Mouse (Mus musculus): Measurements from ENCODE around the gene Tktl1. TPM values are rescaled to one million over a fixed set of nuclear protein-coding genes. Genes with fewer than 3 reads are reported as not detected.
A peak's percentile ranks its signal among the peaks of the same experiment; 100 is the strongest.
"Not testable (repeated sequence)": the region's sequence is repeated elsewhere in the genome, so short reads cannot be mapped to it uniquely, and the experiment has no call there.

The Tktl1 gene
- not detected for total RNA-seq (2021)
- long read RNA-seq, experiment 1, result 0 reads
- long read RNA-seq, experiment 2, result 0 reads

DNA sequence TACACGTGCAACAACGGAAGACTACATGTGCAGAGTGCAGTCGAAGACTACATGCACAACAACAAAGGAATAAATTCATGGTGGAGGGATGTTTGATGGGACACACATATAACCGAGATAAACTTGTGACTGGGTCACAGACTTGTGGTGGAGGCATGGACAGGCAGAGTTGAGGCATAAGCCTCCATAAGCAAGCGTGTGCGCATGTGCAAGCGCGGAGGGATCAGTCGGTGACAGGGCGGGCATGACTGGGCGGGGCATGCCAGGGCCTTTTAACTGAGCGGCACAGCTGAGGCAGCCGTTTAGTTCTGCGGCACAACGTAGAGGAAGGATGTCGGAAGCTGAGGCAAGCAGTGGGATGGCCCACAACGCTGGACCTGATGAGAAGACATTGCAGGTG lies at the start of gene Tktl1:
Tktl1 (plus strand) TSS at position 301 of the 400 bp plus-strand sequence.
- DNase-seq (ENCODE audit: low spot score in 2 of 2), result no peak

DNA sequence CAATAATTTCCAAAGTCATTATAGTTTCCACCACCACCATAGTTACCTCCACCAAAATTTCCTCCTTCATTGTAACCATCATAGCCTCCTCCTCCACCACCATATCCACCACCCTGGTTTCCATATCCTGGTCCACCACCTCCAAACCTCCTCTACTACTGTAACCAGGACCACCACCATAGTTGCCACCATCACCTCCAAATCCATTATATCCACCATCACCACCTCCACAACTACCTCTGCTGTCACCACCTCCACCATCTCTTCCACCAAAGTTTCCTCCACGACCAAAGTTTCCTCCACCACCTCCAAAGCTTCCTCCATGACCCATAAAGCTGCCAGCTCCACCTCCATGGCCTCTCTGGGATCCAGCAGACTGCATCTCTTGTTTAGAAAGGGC lies 41.8 kb upstream of the Tktl1 start, which contains the start of gene Mecp2:
Mecp2 (minus strand) TSS at position 101 of the 400 bp plus-strand sequence.
- DNase-seq (ENCODE audit: low spot score in 2 of 2), result not testable (repeated sequence)

DNA sequence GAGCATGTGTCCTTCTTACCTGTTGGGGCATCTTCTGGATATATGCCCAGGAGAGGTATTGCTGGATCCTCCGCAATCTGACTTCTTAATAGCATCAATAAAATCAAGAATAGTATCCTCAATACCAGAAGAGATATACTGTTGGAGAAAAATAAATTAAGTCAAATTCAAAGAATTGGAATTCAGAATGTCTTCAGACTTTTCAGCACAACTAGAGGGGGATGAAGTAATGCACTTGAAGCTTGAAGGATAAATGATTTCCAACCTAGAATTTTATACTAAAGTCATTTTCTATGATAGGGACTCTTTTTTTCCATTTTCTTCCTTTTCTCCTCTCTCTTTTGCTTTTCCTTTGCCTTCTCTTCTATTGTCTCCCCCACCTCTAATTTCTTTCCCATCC lies 9.3 kb upstream of the Tktl1 start, which contains the start of gene Tex28:
Tex28 (minus strand) TSS at position 101 of the 400 bp plus-strand sequence.
- no peak for DNase-seq (ENCODE audit: low spot score in 2 of 2)

DNA sequence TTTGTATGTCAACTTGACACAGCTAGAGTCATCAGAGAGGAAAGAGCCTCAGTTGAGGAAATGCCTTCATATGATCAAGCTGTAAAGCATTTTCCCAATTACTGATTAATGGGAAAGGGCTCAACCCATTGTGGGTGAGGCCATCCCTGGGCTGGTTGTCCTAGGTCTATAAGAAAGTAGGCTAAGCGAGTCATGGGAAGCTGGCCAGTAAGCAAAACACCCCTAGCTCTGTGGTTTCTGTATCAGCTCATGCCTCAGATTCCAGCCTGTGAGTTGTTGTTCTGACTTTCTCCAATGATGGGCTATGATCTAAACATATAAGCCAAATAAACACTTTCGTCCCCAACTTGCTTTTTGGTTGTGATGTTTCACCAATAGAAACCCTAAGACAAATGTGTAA lies 26.5 kb downstream of the Tktl1 start:
- no peak for DNase-seq (ENCODE audit: low spot score in 2 of 2)

DNA sequence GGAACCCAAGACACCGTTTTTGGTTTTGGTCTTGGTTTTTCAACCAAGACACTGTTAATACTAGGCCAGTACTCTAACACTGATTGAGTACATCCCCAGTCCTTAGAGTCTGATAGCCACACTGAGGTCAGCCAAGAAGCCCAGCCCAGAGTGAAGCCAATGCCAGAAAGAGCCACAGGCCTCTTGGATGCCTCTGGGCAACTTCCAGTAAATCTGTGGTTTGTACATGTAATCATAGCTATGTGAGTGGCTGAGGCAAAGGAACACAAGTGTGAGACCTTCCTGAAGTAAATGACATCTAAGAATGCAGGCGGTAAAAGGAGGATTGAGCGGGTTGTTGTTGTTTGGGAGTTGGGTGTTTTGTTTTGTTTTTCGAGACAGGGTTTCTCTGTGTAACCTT lies 41.4 kb downstream of the Tktl1 start:
- DNase-seq (ENCODE audit: low spot score in 2 of 2), result no peak

DNA sequence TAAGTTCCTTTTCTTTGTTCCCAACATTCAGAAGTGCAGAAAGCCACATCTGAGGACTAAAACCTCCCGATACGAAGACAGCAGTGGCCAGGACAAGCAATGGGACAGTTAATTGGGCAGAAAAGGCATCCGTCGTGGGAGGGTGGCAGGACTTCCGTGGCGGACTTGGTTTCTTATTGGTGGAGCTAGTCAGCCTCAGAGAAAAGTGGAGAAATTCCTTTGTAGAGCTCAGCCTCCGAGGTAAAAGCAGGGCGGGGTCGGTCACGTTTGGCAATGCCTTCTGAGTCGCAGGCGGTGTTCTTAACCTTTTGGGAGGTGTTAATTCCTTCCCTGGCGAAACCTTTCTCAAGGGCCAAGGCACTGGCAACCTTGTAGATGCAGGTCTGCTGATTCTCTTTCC lies 42.4 kb downstream of the Tktl1 start:
- no peak for DNase-seq (ENCODE audit: low spot score in 2 of 2)

DNA sequence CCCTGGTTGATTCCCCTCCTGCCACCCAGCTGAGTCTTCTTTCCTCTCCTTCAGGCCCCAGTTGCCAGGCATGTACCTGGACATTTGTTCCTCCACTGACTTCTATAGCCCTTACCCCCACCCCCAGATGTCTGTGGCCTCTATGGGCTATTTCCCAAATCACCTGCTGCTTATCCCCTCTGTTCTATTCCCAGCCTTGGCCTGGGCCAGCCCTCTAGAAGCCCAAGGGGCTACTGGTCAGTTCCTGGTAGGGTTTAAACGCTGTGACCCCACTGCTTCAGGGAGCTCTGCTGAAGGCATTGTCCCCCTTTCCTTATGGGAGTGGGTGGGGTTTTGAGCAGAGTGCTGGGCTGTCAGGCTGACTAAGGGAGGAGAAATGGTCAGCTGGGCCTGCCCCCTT lies 43.0 kb downstream of the Tktl1 start:
- not testable (repeated sequence) for DNase-seq (ENCODE audit: low spot score in 2 of 2)

DNA sequence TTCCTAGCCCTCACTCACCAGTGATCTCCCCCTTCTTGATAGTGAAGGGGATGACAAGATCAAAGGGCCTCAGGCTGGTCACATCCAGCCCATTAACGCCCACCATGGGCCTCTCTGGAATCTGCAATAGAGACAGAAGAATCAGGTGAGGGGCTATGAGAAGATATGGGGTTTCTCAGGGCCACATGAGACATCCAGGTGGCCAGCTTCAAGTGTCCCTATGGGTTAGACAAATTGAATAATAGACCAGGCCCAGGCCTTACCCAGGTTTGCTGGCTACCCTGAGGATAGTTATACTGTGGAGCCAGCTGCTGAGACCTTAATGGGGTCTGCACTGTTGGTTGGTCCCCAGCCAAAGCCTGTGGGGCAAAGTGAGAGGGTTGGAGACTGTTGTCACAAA lies 53.0 kb downstream of the Tktl1 start:
- no peak for DNase-seq (ENCODE audit: low spot score in 2 of 2)

DNA sequence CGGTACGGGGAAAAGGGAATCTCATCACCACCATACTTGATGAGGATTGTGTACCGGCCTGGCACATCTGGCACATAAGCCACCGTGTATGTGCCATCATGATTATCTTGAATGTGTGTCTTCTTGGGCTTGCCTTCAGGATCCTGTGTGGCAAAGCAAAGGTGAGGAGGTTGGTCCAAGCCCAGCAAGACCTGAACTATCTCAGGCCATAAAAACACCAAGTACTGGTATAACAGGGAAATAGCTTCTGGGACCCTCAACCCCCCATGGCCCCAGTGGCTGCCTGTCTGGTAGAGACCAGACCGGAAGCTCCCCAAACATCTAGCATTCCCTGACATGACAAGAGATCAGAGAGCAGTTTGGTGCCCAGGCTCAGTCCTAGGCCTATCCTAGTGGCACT lies 56.1 kb downstream of the Tktl1 start:
- DNase-seq (ENCODE audit: low spot score in 2 of 2), result no peak

DNA sequence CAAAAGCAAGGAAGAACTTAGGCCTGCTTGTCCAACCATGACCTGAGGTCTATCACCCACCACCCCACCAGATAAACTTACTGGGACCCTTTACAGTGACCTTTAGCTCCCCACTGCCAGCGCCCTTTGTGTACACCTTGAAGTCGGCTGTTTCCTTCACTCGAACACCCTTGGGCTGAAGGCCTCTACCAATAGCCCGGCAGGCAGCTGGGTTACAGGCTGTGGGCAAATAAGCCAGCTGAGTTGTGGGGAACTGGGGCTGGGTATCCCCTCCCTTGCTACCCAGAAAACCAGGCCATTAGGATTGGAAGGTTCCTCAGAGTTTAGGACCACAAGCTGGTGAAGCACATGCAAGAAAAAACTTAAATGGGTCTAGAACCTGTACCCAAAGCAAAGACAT lies 63.3 kb downstream of the Tktl1 start:
- no peak for DNase-seq (ENCODE audit: low spot score in 2 of 2)

DNA sequence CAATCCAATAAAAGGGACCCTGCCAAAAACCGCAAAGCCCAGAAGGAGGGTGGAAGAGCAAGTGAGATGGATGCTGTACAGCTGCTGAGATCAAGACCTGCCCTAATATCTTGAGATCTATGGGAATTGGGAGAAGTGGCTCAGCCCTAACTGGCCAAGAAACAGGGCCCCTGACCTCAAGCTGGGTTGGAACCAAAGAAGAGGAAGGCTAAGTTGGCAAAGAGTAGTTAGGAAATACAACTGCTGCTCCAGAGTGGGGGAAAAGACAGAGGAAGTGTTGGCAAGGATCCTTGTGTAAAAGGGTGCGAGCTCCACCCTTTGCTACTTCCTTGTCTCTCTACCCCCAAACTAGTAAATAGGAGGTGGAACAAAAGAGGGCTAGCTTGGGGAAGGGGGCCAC lies 66.3 kb downstream of the Tktl1 start:
- DNase-seq (ENCODE audit: low spot score in 2 of 2), result no peak

DNA sequence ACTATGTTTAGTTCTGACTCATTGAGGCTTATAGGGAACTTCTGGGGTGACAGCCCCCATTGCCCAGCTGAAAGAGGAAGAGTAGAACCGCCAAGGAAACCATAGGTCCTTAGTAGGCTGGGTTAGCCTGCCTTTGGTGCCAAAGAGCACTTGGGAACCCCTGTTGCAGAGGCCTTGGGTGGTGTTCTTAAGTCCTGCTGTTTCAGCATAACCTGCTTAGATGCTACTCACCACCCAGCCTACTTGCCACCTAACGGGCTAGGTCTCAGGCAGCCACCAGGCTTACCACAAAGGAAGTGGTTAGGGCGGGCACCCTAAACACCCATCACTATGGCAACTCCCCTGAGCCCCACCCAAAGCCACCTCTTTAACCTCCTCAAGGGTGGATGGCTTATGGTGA lies 66.7 kb downstream of the Tktl1 start:
- DNase-seq (ENCODE audit: low spot score in 2 of 2), result no peak

DNA sequence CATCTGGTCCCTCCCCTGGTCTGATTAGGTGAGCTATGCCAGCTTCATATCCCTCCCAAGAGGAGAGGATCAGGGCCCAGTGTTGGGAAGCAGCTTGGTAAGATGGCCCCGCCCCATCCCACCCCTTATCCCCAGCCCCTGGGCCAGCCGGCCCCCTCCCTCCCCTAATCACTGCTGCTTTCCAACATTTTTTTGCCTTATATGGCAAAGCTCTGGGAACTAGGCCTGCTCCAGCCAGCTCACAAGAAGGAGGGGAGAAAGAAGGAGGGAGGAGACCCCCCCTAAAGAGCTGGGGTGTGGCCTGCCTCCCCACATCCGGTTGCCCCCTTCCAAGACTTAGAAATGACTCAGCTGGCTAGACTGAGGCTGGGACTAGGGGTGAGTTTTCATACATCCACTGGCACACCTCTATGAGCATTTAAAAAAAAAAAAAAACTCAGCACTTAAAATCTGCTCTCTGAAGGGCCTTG lies 67.6 kb downstream of the Tktl1 start:
- peak in 1 of 2 experiments; percentile 12 for DNase-seq (ENCODE audit: low spot score in 2 of 2)

DNA sequence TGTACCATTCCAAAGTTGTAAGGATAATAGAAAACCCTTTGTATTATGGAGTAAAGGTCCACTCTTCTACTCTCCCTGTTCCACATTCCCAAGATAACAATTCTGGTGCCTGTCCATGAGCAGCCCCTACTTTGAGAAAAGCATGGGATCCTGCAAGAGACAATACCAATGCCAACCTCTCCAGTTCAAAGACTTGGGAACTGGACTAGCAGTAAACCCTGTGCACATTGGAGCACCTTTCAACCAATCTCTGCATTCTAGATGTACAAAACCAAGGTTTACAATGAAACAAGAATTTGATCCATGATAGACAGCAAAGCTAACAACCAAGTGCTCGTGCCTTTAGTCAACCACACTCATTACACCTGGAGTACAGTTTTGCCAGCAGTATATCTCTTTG lies 68.0 kb downstream of the Tktl1 start:
- no peak for DNase-seq (ENCODE audit: low spot score in 2 of 2)

DNA sequence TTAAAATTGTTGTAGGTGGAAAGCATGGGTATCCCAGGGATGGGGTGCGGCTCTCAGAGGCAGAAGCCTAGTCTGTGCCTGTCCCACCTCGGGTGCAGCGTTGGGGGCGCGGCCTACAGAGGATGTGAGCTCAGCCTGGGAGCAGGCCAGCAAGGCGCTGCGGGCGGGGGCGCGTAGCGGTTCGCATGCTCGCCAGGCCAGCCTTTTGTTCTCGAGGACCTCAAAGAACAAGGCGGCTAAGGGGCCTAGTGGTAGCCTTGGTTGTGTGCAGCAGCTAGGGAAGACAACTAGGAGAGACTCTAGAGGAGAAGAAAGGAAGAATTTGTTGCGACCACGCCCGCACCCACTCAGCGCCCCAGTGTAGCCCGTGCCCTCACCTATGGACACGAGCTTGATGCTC lies 68.6 kb downstream of the Tktl1 start:
- peak; percentile 55 to 69 for DNase-seq (ENCODE audit: low spot score in 2 of 2)

DNA sequence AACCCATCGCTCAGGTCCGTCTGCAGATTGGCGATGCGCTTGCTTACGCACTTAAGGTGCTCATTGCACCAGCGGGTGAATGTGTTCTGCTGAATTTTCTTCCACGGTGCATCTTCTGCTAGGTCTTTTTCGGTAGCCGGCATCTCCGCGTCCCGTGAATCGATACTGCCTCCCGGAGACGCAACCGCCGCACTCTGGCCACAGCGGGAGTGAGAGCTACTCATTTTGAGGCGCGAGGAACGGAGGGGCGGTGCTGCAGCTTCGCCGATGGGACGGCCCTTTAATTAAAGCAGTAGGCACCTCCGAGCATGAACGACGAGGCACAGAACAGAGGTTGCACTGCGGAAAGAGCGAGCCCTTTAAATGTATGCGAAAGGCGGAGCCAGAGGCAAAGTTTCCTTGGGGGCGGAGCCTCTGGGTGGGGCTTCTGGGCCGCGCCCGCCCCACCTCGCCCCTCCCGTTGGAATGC lies 69.2 kb downstream of the Tktl1 start:
- peak; percentile 76 for DNase-seq (ENCODE audit: low spot score in 2 of 2)

DNA sequence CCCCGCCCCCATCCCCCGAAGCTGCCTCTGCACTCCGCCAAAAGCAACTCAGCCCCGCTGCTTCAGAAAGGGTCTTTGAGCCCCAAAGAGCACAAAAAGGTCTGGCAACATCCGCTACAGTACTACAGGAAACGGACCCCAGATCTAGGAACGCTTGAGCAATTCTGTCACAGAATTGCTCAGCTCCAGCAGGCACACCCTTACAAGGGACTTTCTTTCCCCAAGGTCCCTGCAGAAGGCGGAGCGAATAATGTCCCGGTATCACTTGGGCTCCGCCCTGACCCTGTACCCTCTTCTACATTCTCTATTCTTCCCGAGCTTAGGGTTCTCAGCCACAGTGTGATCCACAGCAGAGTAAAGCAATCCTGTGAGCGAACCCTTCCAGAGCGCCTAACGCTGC lies 69.6 kb downstream of the Tktl1 start:
- no peak for DNase-seq (ENCODE audit: low spot score in 2 of 2)

DNA sequence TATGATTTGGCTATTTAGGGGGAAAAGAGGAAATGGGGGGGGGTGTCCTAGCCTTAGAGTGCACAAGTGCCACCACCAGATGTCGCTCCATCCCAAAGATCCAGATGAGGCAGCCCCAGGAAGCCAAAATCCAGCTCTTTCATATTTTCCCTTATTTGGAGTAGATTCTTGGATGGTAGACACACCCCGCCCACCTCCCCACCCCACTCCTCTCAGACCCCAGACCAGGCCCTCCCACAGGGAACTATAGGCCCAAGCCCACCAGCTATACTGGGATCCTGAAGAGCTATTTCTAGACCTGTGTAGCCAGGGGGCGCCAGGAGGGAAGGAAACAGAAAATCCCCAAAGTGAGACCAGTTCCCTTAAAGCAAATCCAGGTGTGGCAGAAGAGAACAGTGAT lies 71.6 kb downstream of the Tktl1 start:
- DNase-seq (ENCODE audit: low spot score in 2 of 2), result peak; percentile 46 to 61

DNA sequence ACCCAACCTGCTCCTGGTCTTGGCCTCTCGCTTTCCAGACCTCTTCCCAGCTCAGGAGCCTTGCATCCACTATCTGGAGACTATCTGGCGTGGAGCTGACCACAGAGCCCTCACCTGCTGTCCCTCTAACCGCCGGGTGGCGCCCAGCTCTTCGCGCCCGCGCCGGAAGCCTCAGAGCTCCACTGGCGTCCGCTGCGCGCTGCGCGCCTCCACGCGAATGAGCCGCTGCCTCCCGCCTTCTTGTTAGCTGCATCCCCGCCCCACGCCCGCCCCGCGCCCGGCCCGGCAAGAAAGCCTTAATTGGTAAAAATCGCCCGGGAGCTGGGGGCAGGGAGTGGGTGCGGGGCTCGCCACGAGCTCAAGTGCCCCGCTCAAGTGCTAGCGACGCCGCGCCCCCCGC lies 72.6 kb downstream of the Tktl1 start, which contains the start of gene Flna:
Flna (minus strand) TSS at position 206 of the 400 bp plus-strand sequence.
- peak; percentile 54 to 61 for DNase-seq (ENCODE audit: low spot score in 2 of 2)

DNA sequence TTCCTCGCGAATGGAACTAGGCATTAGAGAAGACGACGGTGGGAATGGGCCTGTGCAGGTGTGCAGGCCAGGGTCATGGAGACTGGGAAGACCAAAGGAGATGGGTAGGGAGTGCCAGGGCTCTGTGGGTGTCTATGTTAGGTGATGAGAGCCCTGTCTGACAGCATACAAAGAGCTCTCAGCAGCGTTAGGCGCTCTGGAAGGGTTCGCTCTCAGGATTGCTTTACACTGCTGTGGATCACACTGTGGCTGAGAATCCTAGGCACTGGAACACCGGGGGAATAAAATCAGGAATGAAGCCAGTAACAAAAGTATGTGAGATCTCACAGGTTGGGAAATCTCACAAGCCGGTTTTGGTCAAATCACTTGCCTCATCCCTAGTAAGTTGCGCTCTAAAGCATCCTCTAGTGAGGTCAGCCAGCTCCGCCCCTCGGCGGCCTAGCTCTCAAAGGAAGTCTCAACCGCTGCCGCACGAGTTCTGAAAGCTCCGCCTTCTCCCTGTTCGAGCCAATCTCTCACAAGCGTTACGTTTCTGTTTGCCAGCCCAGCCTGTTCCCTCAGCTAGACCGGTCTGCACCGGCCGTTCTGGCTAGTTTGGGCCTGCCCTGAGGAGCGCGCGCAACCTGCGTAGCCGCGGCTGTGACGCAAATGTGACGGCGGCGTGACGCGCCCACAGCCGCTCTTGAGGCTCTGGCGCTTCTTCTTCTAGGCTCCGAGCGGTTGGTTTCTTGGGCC lies 77.3 kb downstream of the Tktl1 start, which contains the start of gene Emd:
Emd (plus strand) TSS at position 535 of the 735 bp plus-strand sequence.
- DNase-seq (ENCODE audit: low spot score in 2 of 2), result peak; percentile 69 to 79

DNA sequence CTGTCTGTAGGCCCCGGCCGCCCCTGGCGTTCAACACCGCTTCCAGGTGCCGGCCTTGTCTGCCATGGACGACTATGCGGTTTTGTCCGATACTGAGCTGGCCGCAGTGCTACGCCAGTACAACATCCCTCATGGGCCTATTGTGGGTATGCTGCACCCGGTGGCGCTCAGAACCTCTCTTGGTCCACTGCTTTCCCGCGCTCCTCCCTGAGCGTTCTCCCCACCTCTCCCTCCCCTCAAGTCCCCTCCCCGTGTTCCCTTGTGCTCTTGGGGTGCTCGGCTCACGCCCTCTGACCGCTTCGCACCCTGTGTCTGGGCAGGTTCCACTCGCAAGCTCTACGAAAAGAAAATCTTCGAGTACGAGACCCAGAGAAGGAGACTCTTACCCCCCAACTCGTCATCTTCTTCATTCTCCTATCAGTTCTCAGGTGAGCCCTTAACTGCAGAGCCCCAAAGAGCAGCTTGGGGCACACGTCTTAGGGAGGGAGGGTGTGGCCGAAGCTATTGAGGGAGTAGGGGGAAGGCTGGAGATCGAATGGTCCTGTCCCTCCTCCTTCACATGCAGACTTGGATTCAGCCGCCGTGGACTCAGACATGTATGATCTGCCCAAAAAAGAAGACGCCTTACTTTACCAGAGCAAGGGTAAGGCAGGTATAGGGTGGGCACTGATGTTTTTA lies 78.0 kb downstream of the Tktl1 start:
- DNase-seq (ENCODE audit: low spot score in 2 of 2), result no peak

DNA sequence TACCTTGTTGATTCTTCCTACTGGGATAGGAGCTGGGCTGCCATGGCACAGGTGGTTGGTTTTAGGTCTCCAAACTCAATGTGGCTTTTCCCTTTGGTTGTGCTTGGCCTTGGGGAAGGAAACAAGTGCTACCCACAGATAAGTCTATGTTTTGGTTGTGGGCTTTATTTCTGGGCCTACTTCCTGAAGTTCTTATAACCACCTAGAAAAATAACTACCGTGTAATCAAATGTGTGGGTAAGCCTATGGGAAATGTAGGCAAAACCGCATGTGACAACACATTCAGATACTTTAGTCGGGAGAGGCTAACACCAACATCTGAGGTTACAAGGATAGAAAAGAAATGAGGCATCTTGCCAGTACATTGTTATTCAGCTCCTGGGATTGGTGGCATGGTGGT lies 80.7 kb downstream of the Tktl1 start:
- DNase-seq (ENCODE audit: low spot score in 2 of 2), result no peak
